Mouse (Mus musculus): ENCODE data around the gene Kpna6.
"Not testable (repeated sequence)": the region's sequence is repeated elsewhere in the genome, so short reads cannot be mapped to it uniquely, and the experiment has no call there.

Gene Kpna6

GRCm38 (mm10) chr4:129672083-129672877 lies at the start of gene Kpna6:
Kpna6 (minus strand) TSS chr4:129672767.
- DNase-seq, result peak; percentile 81

- no peak for DNase-seq
Observed at GRCm38 (mm10) chr4:129716310-129716709, 43.7 kb upstream of the Kpna6 start.

GRCm38 (mm10) chr4:129709486-129710129 lies 37.0 kb upstream of the Kpna6 start:
- peak; percentile 47 for DNase-seq

GRCm38 (mm10) chr4:129706750-129707149 lies 34.2 kb upstream of the Kpna6 start:
- peak; percentile 68 for DNase-seq

GRCm38 (mm10) chr4:129702454-129702853 lies 29.9 kb upstream of the Kpna6 start:
- DNase-seq, result peak; percentile 86

- DNase-seq, result peak; percentile 90
Observed at GRCm38 (mm10) chr4:129701503-129702377, 29.2 kb upstream of the Kpna6 start.

GRCm38 (mm10) chr4:129700661-129701060 lies 28.1 kb upstream of the Kpna6 start:
- not testable (repeated sequence) for DNase-seq

GRCm38 (mm10) chr4:129700216-129700615 lies 27.6 kb upstream of the Kpna6 start:
- no peak for DNase-seq

GRCm38 (mm10) chr4:129697191-129697590 lies 24.6 kb upstream of the Kpna6 start:
- no peak for DNase-seq

- peak; percentile 91 for DNase-seq
Observed at GRCm38 (mm10) chr4:129696158-129696985, 23.8 kb upstream of the Kpna6 start, which contains the start of gene Tmem39b. Tmem39b (minus strand) TSS chr4:129696838.

GRCm38 (mm10) chr4:129695815-129696157 lies 23.2 kb upstream of the Kpna6 start:
- DNase-seq, result no peak

GRCm38 (mm10) chr4:129684531-129684930 lies 12.0 kb upstream of the Kpna6 start:
- DNase-seq, result no peak

- DNase-seq, result no peak
Observed at GRCm38 (mm10) chr4:129683901-129684493, 11.4 kb upstream of the Kpna6 start.

GRCm38 (mm10) chr4:129681837-129682236 lies 9.3 kb upstream of the Kpna6 start:
- no peak for DNase-seq

GRCm38 (mm10) chr4:129672878-129673449 lies 397 bp upstream of the Kpna6 start:
- DNase-seq, result no peak

GRCm38 (mm10) chr4:129671491-129672082 lies 980 bp downstream of the Kpna6 start:
- DNase-seq, result peak; percentile 27

- no peak for DNase-seq
Observed at GRCm38 (mm10) chr4:129662255-129662813, 10.2 kb downstream of the Kpna6 start.

- DNase-seq, result peak; percentile 52
Observed at GRCm38 (mm10) chr4:129661584-129661983, 11.0 kb downstream of the Kpna6 start.

- DNase-seq, result no peak
Observed at GRCm38 (mm10) chr4:129654770-129655169, 17.8 kb downstream of the Kpna6 start.

- DNase-seq, result no peak
Observed at GRCm38 (mm10) chr4:129650359-129650758, 22.2 kb downstream of the Kpna6 start.

- no peak for DNase-seq
Observed at GRCm38 (mm10) chr4:129648656-129649055, 23.9 kb downstream of the Kpna6 start.

All from layer of hippocampus, adult 9-11 months (tissue).